Mouse (Mus musculus) frontal cortex, postnatal 14 days (tissue): ENCODE results near the gene Pnck.

Source experiments
- DNase-seq, 2 experiments: peaks; one replicate each; pipeline ENCODE4 v3.0.0; 2022; ENCODE audit warnings: low spot score in 2 of 2

The Pnck gene

DNA sequence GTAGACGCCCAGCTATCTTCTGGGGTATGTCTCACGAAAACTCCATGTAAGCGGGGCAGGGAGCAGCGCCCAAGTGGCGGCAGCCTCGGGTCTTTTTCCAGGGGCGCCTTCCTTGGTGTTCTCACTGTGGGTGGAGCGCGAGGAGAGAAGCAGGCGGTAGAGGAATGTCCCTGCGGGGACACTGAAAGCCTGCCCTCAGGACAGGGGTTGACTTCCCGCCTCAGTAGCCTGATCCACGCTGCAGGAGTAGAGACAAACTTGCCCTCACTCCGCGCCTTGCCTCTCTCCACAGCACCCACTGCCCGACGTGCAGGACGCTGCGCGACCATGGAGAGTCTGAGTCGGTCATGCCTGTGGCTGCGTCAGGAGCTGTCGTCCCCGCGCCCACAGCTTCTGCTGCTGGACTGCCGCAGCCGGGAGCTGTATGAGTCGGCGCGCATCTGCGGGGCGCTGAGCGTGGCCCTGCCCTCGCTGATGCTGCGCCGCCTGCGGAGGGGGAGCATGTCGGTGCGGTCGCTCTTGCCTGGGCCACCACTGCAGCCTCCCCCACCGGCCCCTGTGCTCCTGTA, 19.9 kb downstream of the Pnck start:
- DNase-seq, result no peak

DNA sequence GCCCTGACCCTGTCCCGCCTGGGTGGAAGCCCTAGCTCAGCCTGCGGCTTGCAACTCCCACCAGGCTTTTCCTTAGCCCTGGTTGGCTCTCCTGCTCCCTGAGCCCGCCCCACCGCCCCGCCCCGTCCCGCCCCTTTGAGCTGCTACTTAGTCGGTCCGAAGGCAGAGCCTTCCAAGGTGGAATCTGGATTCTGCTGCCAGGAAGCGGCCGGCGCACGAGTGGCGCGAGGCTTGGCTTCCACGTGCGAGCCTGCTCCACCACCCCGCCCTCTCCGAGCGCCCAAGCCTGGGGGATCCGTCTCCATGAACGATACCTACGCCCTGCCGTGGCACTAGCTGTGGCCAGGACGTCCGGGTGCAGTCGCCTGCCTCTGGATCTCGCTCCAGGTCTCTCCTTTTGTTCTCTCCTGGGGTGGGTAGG, 20.7 kb downstream of the Pnck start, which contains the start of gene Dusp9:
Gene Dusp9, plus strand, starts transcription at position 165 of the 421 bp plus-strand sequence.
- no peak for DNase-seq

- DNase-seq, result no peak
Measured at GRCm38 (mm10) chrX:73637415-73637814, 22.5 kb downstream of the Pnck start.

- DNase-seq, result no peak
Measured at GRCm38 (mm10) chrX:73635425-73635824, 24.5 kb downstream of the Pnck start.

DNA sequence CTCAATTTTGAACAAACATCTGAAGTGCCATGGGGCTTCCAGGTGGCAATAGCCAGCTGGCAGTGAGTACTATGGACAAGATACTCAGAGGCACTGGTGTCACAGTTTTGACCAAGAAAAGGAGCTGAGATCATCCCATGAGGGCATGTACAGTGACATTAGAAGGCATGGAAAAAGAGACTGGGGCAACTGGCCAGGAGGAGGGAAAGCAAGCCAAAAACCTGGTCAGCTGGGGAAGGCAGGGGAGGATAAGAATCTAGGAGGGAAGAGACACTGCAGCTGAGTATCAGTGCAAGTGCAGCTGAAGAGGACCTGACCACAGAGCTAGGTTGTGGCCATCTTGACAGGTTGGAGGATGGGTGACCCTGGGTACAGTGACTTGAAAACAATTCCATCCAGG, 32.9 kb downstream of the Pnck start:
- DNase-seq, result no peak

DNA sequence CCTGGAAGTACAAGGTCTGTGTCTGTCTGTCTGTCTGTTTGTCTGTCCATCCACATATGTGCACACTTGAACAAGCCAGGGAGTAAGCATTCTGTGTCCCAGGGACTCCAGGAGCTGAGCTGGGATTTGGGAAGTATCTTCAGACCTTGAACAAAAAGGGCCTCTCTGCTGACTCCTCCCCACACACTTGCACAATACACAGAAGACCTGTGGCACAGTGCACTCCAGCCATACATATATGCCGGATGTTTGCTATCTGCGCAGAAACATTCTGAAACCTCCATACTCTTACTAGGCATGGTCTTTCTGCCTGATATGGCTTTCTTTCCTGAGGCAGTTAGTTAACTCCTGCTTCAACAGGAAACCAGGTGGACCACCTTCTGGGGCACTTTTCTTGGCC, 40.0 kb downstream of the Pnck start:
- no peak for DNase-seq

GRCm38 (mm10) chrX:73619401-73619800, 40.5 kb downstream of the Pnck start:
- no peak for DNase-seq

- DNase-seq, result no peak
Measured at GRCm38 (mm10) chrX:73615876-73616275, 44.0 kb downstream of the Pnck start.

GRCm38 (mm10) chrX:73613665-73614064, 46.3 kb downstream of the Pnck start:
- no peak for DNase-seq
